Mouse (Mus musculus): ENCODE measurements around the gene 4930407I10Rik. TPM values are rescaled to one million over a fixed set of nuclear protein-coding genes. Genes with fewer than 3 reads are reported as not detected.

Gene 4930407I10Rik
- not detected in 2 replicates for polyA plus RNA-seq (2015; fragmentation: Nextera tagmentation; extraction: Ambion mirVana)

- Histone ChIP-seq H3K4me2 (no peak within 1 kb of the TSS), H3K9ac (no peak within 1 kb of the TSS), H3K27ac (no peak within 1 kb of the TSS), H3K9me3 (no peaks in the 10 kb centered on the region), H3K4me3 (no peak within 1 kb of the TSS), H3K4me1 (replicated peaks) (no peaks in the 10 kb centered on the region), H3K36me3 (no peaks in the 10 kb centered on the region), H3K27me3 (peaks cover 26% of the 10 kb centered on the region)
- no peak for ATAC-seq (ENCODE audit: low FRiP score)
- WGBS: 86% methylated on average over 1 of the region's 1 CpGs
Observed at GRCm38 (mm10) chr15:82058719-82059201, at the start of gene 4930407I10Rik. TSS of gene 4930407I10Rik (plus strand) at chr15:82059151.

DNA sequence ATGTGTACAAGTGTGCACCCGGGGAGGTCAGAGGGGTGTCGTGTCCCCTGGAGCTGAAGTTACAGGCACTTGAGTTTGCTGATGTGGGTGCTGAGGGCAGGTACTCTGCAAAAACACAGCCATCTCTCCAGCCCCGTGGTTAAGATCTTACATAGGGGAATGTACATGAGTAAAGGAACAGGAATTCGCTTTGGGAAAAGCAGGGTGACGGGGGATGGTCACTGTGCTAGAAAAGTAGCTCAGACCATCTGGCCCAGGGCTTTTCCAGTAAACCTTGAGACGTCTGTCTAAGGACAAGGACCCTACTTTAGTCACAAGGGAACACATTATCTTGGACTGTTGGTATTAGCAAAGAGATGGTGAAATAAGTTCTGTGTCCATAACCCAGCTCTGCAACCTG lies 47.0 kb upstream of the 4930407I10Rik start:
- Histone ChIP-seq H3K4me3 (no peak overlapping the region), H3K9ac (no peak overlapping the region), H3K4me1 (replicated peaks) (peaks cover 29% of the 10 kb centered on the region), H3K27me3 (no peaks in the 10 kb centered on the region), H3K36me3 (peaks cover 3% of the 10 kb centered on the region; the same call in 1 of the 2 replicates), H3K27ac (no peak overlapping the region), H3K4me2 (no peak overlapping the region), H3K9me3 (no peaks in the 10 kb centered on the region)
- WGBS: 90% methylated on average over 6 of the region's 6 CpGs
- no peak for ATAC-seq (ENCODE audit: low FRiP score)

- no peaks in the 10 kb centered on the region for H3K27me3 ChIP-seq
- H3K9me3 ChIP-seq: no peaks in the 10 kb centered on the region
- peak overlapping the region; percentile 85 for H3K27ac ChIP-seq
- 22% methylated on average over 9 of the region's 9 CpGs for WGBS
- H3K4me2 ChIP-seq: peak overlapping the region; percentile 88
- peak overlapping the region; percentile 80 for H3K4me3 ChIP-seq
- peaks cover 35% of the 10 kb centered on the region for H3K4me1 ChIP-seq (replicated peaks)
- peak overlapping the region; percentile 90 for H3K9ac ChIP-seq
- ATAC-seq (ENCODE audit: low FRiP score): no peak
- H3K36me3 ChIP-seq: peaks cover 13% of the 10 kb centered on the region
Observed at GRCm38 (mm10) chr15:82014745-82015391, 44.1 kb upstream of the 4930407I10Rik start.

GRCm38 (mm10) chr15:82015392-82016100 lies 43.4 kb upstream of the 4930407I10Rik start:
- no peaks in the 10 kb centered on the region for H3K9me3 ChIP-seq
- H3K9ac ChIP-seq: peak overlapping the region; percentile 90
- peak; percentile 41 for ATAC-seq (ENCODE audit: low FRiP score)
- WGBS: under 1% methylated on average over 36 of the region's 39 CpGs
- peak overlapping the region; percentile 80 for H3K4me3 ChIP-seq
- peak overlapping the region; percentile 85 for H3K27ac ChIP-seq
- H3K4me2 ChIP-seq: peak overlapping the region; percentile 88
- H3K27me3 ChIP-seq: no peaks in the 10 kb centered on the region
- peaks cover 16% of the 10 kb centered on the region for H3K36me3 ChIP-seq
- peaks cover 35% of the 10 kb centered on the region for H3K4me1 ChIP-seq (replicated peaks)

GRCm38 (mm10) chr15:82016101-82016808 lies 42.7 kb upstream of the 4930407I10Rik start:
- H3K4me2 ChIP-seq: peak overlapping the region; percentile 88
- peak overlapping the region; percentile 85 for H3K27ac ChIP-seq
- peaks cover 18% of the 10 kb centered on the region for H3K36me3 ChIP-seq
- H3K9ac ChIP-seq: peak overlapping the region; percentile 90
- H3K4me3 ChIP-seq: peak overlapping the region; percentile 80
- H3K27me3 ChIP-seq: no peaks in the 10 kb centered on the region
- H3K9me3 ChIP-seq: no peaks in the 10 kb centered on the region
- ATAC-seq (ENCODE audit: low FRiP score): peak; percentile 97
- peaks cover 35% of the 10 kb centered on the region for H3K4me1 ChIP-seq (replicated peaks)
- WGBS: under 1% methylated on average over 53 of the region's 53 CpGs

GRCm38 (mm10) chr15:82016830-82017229 lies 42.1 kb upstream of the 4930407I10Rik start:
- H3K36me3 ChIP-seq: peaks cover 23% of the 10 kb centered on the region
- peaks cover 35% of the 10 kb centered on the region for H3K4me1 ChIP-seq (replicated peaks)
- H3K9ac ChIP-seq: peak overlapping the region; percentile 80
- peak overlapping the region; percentile 80 for H3K4me3 ChIP-seq
- peak overlapping the region; percentile 81 for H3K27ac ChIP-seq
- no peak; the same call in 1 of the 2 replicates for ATAC-seq (ENCODE audit: low FRiP score)
- no peaks in the 10 kb centered on the region for H3K9me3 ChIP-seq
- H3K4me2 ChIP-seq: peak overlapping the region; percentile 88
- H3K27me3 ChIP-seq: no peaks in the 10 kb centered on the region
- WGBS: 27% methylated on average over 6 of the region's 6 CpGs

DNA sequence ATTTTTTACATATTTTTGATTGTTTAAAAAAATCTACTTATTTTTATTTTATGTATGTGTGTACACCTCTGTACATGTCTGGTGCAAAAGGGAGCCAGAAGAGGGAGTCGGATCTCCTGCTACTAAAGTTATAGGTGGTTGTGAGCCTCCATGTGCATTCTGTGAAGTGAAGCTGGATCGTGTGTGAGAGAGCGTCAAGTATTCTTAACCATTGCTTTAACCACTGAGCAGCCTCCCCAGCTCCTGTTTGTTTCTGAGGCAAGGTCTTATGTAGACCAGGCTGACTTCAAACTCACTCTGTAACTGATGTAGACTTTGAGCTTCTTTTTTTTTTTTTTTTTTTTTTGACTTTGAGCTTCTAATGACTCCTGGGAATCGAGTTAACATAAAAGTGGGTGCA lies 41.5 kb upstream of the 4930407I10Rik start:
- WGBS: 81% methylated on average over 4 of the region's 4 CpGs
- no peak for ATAC-seq (ENCODE audit: low FRiP score)
- H3K4me2 ChIP-seq: 0 out of 2 replicates have a peak overlapping the region, but pooled peaks have one; percentile 19

DNA sequence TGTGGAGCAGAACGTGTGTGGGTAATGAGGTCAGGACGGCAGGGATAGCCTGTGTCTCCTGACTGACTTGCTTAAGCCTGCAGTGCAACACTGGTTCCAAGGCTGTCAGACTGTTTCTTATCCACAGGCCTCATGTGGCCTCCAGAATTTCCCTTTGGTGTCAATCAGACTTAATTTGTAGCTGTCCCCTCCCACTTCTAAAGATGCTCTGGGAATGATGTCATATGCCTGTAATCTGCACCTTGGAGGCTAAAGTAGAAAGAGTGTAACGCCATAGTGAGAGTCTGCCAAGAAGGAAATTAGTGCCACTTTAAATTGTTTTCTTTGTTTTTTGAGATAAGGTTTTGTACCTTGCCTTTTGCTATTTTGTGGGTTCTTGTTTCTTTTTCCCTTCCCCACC lies 39.7 kb upstream of the 4930407I10Rik start:
- no peak overlapping the region for H3K9ac ChIP-seq
- H3K36me3 ChIP-seq: peaks cover 45% of the 10 kb centered on the region
- no peak overlapping the region for H3K4me2 ChIP-seq
- H3K27me3 ChIP-seq: no peaks in the 10 kb centered on the region
- ATAC-seq (ENCODE audit: low FRiP score): no peak
- no peak overlapping the region for H3K27ac ChIP-seq
- peaks cover 22% of the 10 kb centered on the region for H3K4me1 ChIP-seq (replicated peaks)
- 92% methylated on average over 3 of the region's 3 CpGs for WGBS
- H3K4me3 ChIP-seq: no peak overlapping the region
- no peaks in the 10 kb centered on the region for H3K9me3 ChIP-seq

More for the DNA sequence above, 41.5 kb upstream of the 4930407I10Rik start:
- peaks cover 27% of the 10 kb centered on the region for H3K36me3 ChIP-seq
- H3K4me1 ChIP-seq (replicated peaks): peaks cover 35% of the 10 kb centered on the region
- no peak overlapping the region for H3K27ac ChIP-seq
- no peaks in the 10 kb centered on the region for H3K9me3 ChIP-seq
- H3K27me3 ChIP-seq: no peaks in the 10 kb centered on the region
- H3K4me3 ChIP-seq: no peak overlapping the region
- H3K9ac ChIP-seq: no peak overlapping the region

- H3K4me2 ChIP-seq: no peak overlapping the region
- H3K9me3 ChIP-seq: no peaks in the 10 kb centered on the region
- H3K36me3 ChIP-seq: peaks cover 78% of the 10 kb centered on the region
- no peak overlapping the region for H3K27ac ChIP-seq
- H3K4me1 ChIP-seq (replicated peaks): peaks cover 2% of the 10 kb centered on the region; the same call in 1 of the 2 replicates
- ATAC-seq (ENCODE audit: low FRiP score): no peak
- no peak overlapping the region for H3K4me3 ChIP-seq
- 87% methylated on average over 13 of the region's 13 CpGs for WGBS
- H3K27me3 ChIP-seq: no peaks in the 10 kb centered on the region
- H3K9ac ChIP-seq: no peak overlapping the region
Observed at GRCm38 (mm10) chr15:82022535-82023088, 36.3 kb upstream of the 4930407I10Rik start.

- H3K4me2 ChIP-seq: no peak overlapping the region
- 95% methylated on average over 6 of the region's 6 CpGs for WGBS
- ATAC-seq (ENCODE audit: low FRiP score): no peak
Observed at GRCm38 (mm10) chr15:82023965-82024635, 34.9 kb upstream of the 4930407I10Rik start.

GRCm38 (mm10) chr15:82027276-82027675 lies 31.7 kb upstream of the 4930407I10Rik start:
- Histone ChIP-seq H3K4me2 (no peak overlapping the region), H3K9ac (no peak overlapping the region), H3K4me1 (replicated peaks) (no peaks in the 10 kb centered on the region), H3K9me3 (no peaks in the 10 kb centered on the region), H3K27ac (no peak overlapping the region), H3K4me3 (no peak overlapping the region), H3K27me3 (no peaks in the 10 kb centered on the region), H3K36me3 (peaks cover 98% of the 10 kb centered on the region)
- no peak for ATAC-seq (ENCODE audit: low FRiP score)
- WGBS: 98% methylated on average over 7 of the region's 7 CpGs

More at GRCm38 (mm10) chr15:82023965-82024635, 34.9 kb upstream of the 4930407I10Rik start:
- Histone ChIP-seq H3K4me1 (replicated peaks) (no peaks in the 10 kb centered on the region), H3K36me3 (peaks cover 89% of the 10 kb centered on the region), H3K9ac (no peak overlapping the region), H3K4me3 (no peak overlapping the region), H3K9me3 (no peaks in the 10 kb centered on the region), H3K27me3 (no peaks in the 10 kb centered on the region), H3K27ac (no peak overlapping the region)

Measured in hindbrain, embryonic 13.5 days (tissue).